Mouse (Mus musculus) neural tube, embryonic 14.5 days (tissue): ENCODE data around the gene Dusp1. TPM values are rescaled to one million over a fixed set of nuclear protein-coding genes. Genes with fewer than 3 reads are reported as not detected.

Experiments used
- ATAC-seq: fragments of 200-750 bp; cut with Nextera tagmentation; 2 replicates; pipeline ENCODE4 v1.8.0; 2017; ENCODE audit warnings: low read depth, mild to moderate bottlenecking, moderate TSS enrichment, moderate library complexity
- H3K27ac ChIP-seq: fragments of 300-500 bp; sonication (generic); 2 replicates; pipeline ENCODE4 v1.5.1; 2014; ENCODE audit warnings: low read depth, mild to moderate bottlenecking, control low read depth, low read length, moderate library complexity, mixed read lengths
- H3K27me3 ChIP-seq: fragments of 300-500 bp; sonication (generic); 2 replicates; pipeline ENCODE4 v1.6.1; 2014; ENCODE audit warnings: low read length; ENCODE audit not compliant: control insufficient read depth, insufficient read depth
- H3K36me3 ChIP-seq: fragments of 300-500 bp; sonication (generic); 2 replicates; pipeline ENCODE4 v1.6.1; 2014; ENCODE audit warnings: low read length, mixed read lengths; ENCODE audit not compliant: control insufficient read depth, insufficient read depth
- H3K4me1 ChIP-seq: fragments of 300-500 bp; sonication (generic); 2 replicates; pipeline ENCODE4 v1.6.1; 2014; ENCODE audit warnings: low read length; ENCODE audit not compliant: control insufficient read depth, insufficient read depth
- H3K4me2 ChIP-seq: fragments of 300-500 bp; sonication (generic); 2 replicates; pipeline ENCODE4 v1.6.1; 2014; ENCODE audit warnings: mild to moderate bottlenecking, low read depth, low read length, control low read depth
- H3K4me3 ChIP-seq: fragments of 300-500 bp; sonication (generic); 2 replicates; pipeline ENCODE4 v1.5.1; 2014; ENCODE audit warnings: low read depth, low read length, control low read depth, mixed read lengths
- H3K9ac ChIP-seq: fragments of 300-500 bp; sonication (generic); replicated peaks from 2 replicates; pipeline ENCODE4 v1.6.1; 2014; ENCODE audit warnings: low read depth, mild to moderate bottlenecking, control low read depth, low read length, mixed read lengths
- H3K9me3 ChIP-seq: fragments of 300-500 bp; sonication (generic); 2 replicates; pipeline ENCODE4 v1.6.1; 2016; ENCODE audit warnings: low read length; ENCODE audit not compliant: control insufficient read depth
- WGBS: fragments of 180-500 bp; shearing (Covaris S2); extraction: QIAGEN DNeasy Blood & Tissue Kit; methylation state at CpG from one replicate; pipeline ENCODE4 v1.1.7; 2014; 5-methylcytosine and 5-hydroxymethylcytosine counted together
- polyA plus RNA-seq: library from polyadenylated mRNA; unstranded; fragments of >200 nt; fragmentation: Nextera tagmentation; extraction: Ambion mirVana; gene quantifications from 2 replicates; pipeline ENCODE4 v1.2.1, GENCODE M21; 2014

Dusp1 gene
- polyA plus RNA-seq, 1 experiment from 2014 or later: 27.2 TPM

- no peak overlapping the region for H3K4me2 ChIP-seq
- no peaks in the 10 kb centered on the region for H3K36me3 ChIP-seq
- no peak overlapping the region for H3K9ac ChIP-seq
- no peaks in the 10 kb centered on the region for H3K4me1 ChIP-seq
- H3K27ac ChIP-seq: no peak overlapping the region
- H3K27me3 ChIP-seq: no peaks in the 10 kb centered on the region
- no peak for ATAC-seq
- H3K9me3 ChIP-seq: no peaks in the 10 kb centered on the region
- H3K4me3 ChIP-seq: no peak overlapping the region
- 87% methylated on average over 6 of the region's 6 CpGs for WGBS
Measured at GRCm38 (mm10) chr17:26528751-26529150, 33.2 kb downstream of the Dusp1 start.

GRCm38 (mm10) chr17:26527291-26527690 is 34.6 kb downstream of the Dusp1 start:
- 95% methylated on average over 9 of the region's 9 CpGs for WGBS
- Histone ChIP-seq H3K4me3 (no peak overlapping the region), H3K4me2 (no peak overlapping the region), H3K9ac (no peak overlapping the region), H3K9me3 (no peaks in the 10 kb centered on the region), H3K27me3 (no peaks in the 10 kb centered on the region), H3K4me1 (no peaks in the 10 kb centered on the region), H3K36me3 (no peaks in the 10 kb centered on the region), H3K27ac (no peak overlapping the region)
- no peak for ATAC-seq

GRCm38 (mm10) chr17:26525316-26525715 is 36.6 kb downstream of the Dusp1 start:
- Histone ChIP-seq H3K9ac (no peak overlapping the region), H3K27me3 (no peaks in the 10 kb centered on the region), H3K9me3 (no peaks in the 10 kb centered on the region), H3K36me3 (no peaks in the 10 kb centered on the region), H3K4me3 (no peak overlapping the region), H3K27ac (no peak overlapping the region), H3K4me1 (no peaks in the 10 kb centered on the region), H3K4me2 (no peak overlapping the region)
- no peak for ATAC-seq
- 64% methylated on average over 7 of the region's 7 CpGs for WGBS

GRCm38 (mm10) chr17:26524801-26525200 is 37.1 kb downstream of the Dusp1 start:
- no peak overlapping the region for H3K4me2 ChIP-seq
- no peaks in the 10 kb centered on the region for H3K4me1 ChIP-seq
- H3K27me3 ChIP-seq: no peaks in the 10 kb centered on the region
- no peak overlapping the region for H3K27ac ChIP-seq
- 78% methylated on average over 4 of the region's 4 CpGs for WGBS
- no peak for ATAC-seq
- H3K36me3 ChIP-seq: no peaks in the 10 kb centered on the region
- H3K9ac ChIP-seq: no peak overlapping the region
- H3K4me3 ChIP-seq: no peak overlapping the region
- H3K9me3 ChIP-seq: no peaks in the 10 kb centered on the region

GRCm38 (mm10) chr17:26524316-26524715 is 37.6 kb downstream of the Dusp1 start:
- no peak overlapping the region for H3K4me2 ChIP-seq
- H3K4me1 ChIP-seq: no peaks in the 10 kb centered on the region
- no peak overlapping the region for H3K9ac ChIP-seq
- H3K27me3 ChIP-seq: no peaks in the 10 kb centered on the region
- no peaks in the 10 kb centered on the region for H3K36me3 ChIP-seq
- no peaks in the 10 kb centered on the region for H3K9me3 ChIP-seq
- no peak overlapping the region for H3K4me3 ChIP-seq
- ATAC-seq: no peak
- no peak overlapping the region for H3K27ac ChIP-seq

- Histone ChIP-seq H3K4me1 (no peaks in the 10 kb centered on the region), H3K27me3 (no peaks in the 10 kb centered on the region), H3K36me3 (no peaks in the 10 kb centered on the region), H3K9ac (no peak overlapping the region), H3K4me3 (no peak overlapping the region), H3K27ac (no peak overlapping the region), H3K9me3 (no peaks in the 10 kb centered on the region), H3K4me2 (no peak overlapping the region)
- WGBS: 82% methylated on average over 4 of the region's 4 CpGs
- ATAC-seq: no peak
Measured at GRCm38 (mm10) chr17:26522711-26523110, 39.2 kb downstream of the Dusp1 start.

GRCm38 (mm10) chr17:26518306-26518705 is 43.6 kb downstream of the Dusp1 start:
- no peak overlapping the region for H3K4me2 ChIP-seq
- H3K27me3 ChIP-seq: no peaks in the 10 kb centered on the region
- no peak overlapping the region for H3K27ac ChIP-seq
- no peak overlapping the region for H3K4me3 ChIP-seq
- no peaks in the 10 kb centered on the region for H3K4me1 ChIP-seq
- H3K36me3 ChIP-seq: no peaks in the 10 kb centered on the region
- no peaks in the 10 kb centered on the region for H3K9me3 ChIP-seq
- no peak overlapping the region for H3K9ac ChIP-seq
- ATAC-seq: no peak
- 82% methylated on average over 3 of the region's 3 CpGs for WGBS

GRCm38 (mm10) chr17:26515675-26516074 is 46.3 kb downstream of the Dusp1 start:
- WGBS: 89% methylated on average over 4 of the region's 4 CpGs
- Histone ChIP-seq H3K4me2 (no peak overlapping the region), H3K36me3 (no peaks in the 10 kb centered on the region), H3K4me3 (no peak overlapping the region), H3K27ac (no peak overlapping the region), H3K4me1 (no peaks in the 10 kb centered on the region), H3K9ac (no peak overlapping the region), H3K9me3 (no peaks in the 10 kb centered on the region), H3K27me3 (no peaks in the 10 kb centered on the region)
- ATAC-seq: no peak

- H3K36me3 ChIP-seq: no peaks in the 10 kb centered on the region
- H3K4me1 ChIP-seq: no peaks in the 10 kb centered on the region
- H3K9ac ChIP-seq: no peak overlapping the region
- H3K27ac ChIP-seq: no peak overlapping the region
- WGBS: 85% methylated on average over 3 of the region's 3 CpGs
- no peaks in the 10 kb centered on the region for H3K27me3 ChIP-seq
- ATAC-seq: no peak
- no peaks in the 10 kb centered on the region for H3K9me3 ChIP-seq
- no peak overlapping the region for H3K4me2 ChIP-seq
- no peak overlapping the region for H3K4me3 ChIP-seq
Measured at GRCm38 (mm10) chr17:26514581-26515030, 47.3 kb downstream of the Dusp1 start.
